Mouse (Mus musculus): ENCODE data around the gene Nrcam.

The Nrcam gene

GRCm38 (mm10) chr12:44438884-44439283 lies 110.2 kb downstream of the Nrcam start:
- no peak for DNase-seq

- no peak for DNase-seq
These were observed 111.5 kb downstream of the Nrcam start for GRCm38 (mm10) chr12:44440230-44440629.

DNA sequence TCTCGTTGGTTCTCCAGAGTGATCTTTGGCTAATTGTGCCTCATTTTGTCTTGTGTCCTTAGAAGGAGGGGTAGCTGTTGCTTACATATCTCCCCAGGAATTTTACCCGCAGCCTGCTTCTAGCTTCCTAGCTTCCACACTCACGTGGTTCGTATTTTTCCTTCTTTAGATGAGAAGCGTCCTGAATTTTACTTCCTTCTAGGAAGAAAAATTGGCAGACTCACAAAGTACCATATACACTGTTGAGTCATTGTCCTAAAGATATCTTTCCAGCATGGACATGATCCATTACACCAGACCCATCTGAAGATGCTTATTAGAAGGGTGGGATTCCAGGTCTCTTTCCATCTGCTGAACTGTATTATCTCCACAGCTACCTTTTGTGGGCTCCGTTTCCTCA lies 122.2 kb downstream of the Nrcam start:
- DNase-seq, result no peak

- DNase-seq, result no peak
These were observed 123.1 kb downstream of the Nrcam start for GRCm38 (mm10) chr12:44451742-44452141.

GRCm38 (mm10) chr12:44453791-44454190 lies 125.1 kb downstream of the Nrcam start:
- no peak for DNase-seq

DNA sequence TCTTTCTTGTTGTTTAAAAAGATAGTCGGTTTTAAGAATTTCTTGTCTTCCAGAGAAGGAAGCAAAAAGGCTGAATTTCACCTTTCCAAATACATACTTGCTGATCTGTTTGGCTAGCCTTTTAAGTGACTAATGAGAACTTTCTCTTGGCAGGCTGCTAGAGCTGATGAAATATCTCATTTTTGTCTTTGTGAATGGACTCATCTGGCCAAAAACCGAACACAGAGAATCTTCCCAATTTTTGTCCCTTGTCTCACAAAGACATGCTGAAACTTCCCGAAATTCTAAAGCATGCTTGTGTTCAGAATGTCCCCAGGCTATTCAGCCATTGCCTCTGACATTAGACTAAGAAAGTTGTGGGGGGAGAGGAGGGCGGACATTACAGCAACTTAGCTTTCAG lies 129.3 kb downstream of the Nrcam start:
- no peak for DNase-seq

- DNase-seq, result no peak
These were observed 133.8 kb downstream of the Nrcam start for GRCm38 (mm10) chr12:44462436-44462835.

DNA sequence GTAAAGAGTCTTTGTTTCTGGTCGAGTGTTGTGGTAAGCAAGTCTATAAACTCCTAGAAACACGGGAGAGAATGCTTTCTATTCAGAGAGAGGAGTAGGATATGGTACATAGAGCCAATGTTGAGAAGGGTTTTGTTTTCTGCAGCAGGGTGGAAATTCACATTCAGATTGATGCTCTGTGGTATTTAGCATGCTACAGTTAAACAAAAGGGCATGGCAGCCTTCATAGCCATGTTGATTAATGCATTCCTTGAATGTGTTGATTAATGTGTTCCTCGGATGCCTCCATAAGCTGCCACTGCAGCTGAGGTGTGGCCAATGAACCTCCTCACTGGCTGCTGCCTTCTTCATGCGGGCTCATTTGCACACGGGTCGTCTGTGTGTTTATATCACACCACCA lies 134.3 kb downstream of the Nrcam start:
- no peak for DNase-seq

DNA sequence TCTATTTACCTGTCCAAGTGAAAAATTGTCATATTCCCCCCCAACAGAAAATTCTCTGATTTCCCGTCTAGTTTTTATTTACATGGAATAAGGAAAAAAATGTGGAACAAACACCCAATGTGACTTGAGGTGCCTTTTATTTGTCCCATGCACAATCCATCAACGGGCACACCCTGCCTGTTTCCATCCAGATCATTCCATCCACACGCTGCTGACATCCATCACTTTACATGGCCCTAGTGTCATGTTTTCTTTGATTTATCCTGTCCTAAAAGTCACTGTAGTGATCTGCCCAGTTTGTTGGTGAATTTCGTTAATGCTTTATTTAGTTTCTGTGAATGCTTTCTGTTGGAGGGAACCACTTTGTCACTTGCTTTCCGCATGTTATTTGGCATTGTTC lies 142.4 kb downstream of the Nrcam start:
- no peak for DNase-seq

DNA sequence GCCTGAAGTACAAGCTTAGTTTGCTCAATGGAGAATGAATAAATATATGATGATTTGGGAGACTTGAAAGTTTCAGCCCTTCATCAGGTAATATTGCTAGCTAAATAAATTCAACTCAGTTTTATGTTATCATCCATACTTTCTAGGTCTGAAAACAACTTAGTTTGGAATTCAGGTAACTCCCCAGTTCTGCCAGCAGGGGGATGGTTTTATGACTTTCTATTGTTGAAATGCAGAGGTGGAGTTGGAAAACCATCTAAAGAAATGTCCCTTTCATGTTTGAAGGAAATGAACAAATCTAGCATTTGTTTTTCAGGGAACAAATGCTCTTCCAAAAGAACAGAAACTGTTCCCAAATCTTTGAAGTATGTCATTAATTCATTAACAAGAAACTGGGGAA lies 146.7 kb downstream of the Nrcam start:
- no peak for DNase-seq

- no peak for DNase-seq
These were observed 150.8 kb downstream of the Nrcam start for GRCm38 (mm10) chr12:44479260-44480030.

- no peak for DNase-seq
These were observed 151.3 kb downstream of the Nrcam start for GRCm38 (mm10) chr12:44480031-44480419.

DNA sequence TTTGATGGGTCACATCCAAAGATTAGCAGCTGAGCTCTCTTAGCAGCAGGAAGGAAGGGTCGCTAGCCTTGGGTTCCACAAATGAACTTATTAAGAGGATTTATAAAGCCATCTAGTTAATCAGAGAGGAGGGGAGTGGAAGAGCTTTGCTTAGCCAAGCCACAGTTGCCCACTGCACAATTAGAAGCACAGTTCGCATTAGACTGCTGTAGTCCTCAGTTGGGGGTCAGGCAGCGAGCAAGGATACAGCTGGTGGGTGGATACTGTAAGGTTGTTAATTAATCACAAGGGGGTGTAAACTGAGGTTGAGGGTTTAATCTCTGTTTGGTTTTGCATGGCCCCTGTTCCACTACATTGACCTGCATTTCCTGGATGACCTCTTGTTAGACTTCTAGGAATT lies 152.7 kb downstream of the Nrcam start:
- DNase-seq, result no peak

- no peak for DNase-seq
These were observed 164.2 kb downstream of the Nrcam start for GRCm38 (mm10) chr12:44492759-44493479.

- no peak for DNase-seq
These were observed 169.1 kb downstream of the Nrcam start for GRCm38 (mm10) chr12:44497762-44498161.

- DNase-seq, result no peak
These were observed 170.2 kb downstream of the Nrcam start for GRCm38 (mm10) chr12:44498872-44499271.

- no peak for DNase-seq
These were observed 173.3 kb downstream of the Nrcam start for GRCm38 (mm10) chr12:44501807-44502487.

- no peak for DNase-seq
These were observed 175.1 kb downstream of the Nrcam start for GRCm38 (mm10) chr12:44503737-44504136.

GRCm38 (mm10) chr12:44508635-44509034 lies 179.9 kb downstream of the Nrcam start:
- no peak for DNase-seq

DNA sequence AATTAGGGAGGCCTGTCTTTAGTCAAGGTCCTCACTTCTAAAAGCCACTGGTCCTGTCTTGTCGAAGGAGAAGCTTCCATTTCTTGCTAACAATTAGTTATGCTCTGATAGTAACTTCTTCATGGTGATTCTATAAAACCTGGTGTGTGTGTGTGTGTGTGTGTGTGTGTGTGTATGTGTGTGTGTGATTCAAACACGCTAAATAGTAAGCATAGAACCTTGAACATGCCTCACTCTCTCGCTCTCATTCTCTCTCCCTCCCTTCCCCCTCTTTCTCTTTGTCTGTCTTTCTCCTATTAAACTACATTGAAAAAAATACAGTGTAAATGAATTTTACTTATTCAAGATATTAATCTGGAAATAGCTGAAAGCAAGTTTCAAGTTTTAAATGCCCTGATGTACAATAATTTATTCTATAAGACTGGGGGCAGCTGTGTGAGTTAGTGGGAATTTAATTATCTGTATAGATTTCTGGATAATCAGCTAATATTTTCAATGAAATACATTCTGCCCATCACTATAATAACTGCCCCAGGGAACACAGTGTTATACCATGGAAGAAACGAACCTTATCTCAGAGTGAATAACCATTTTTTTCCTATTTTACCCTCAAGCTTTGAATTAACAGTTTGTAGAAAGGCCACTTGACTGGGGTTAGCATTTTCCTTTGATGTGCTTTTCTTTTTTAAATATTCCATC lies 180.9 kb downstream of the Nrcam start:
- no peak for DNase-seq

GRCm38 (mm10) chr12:44515066-44515465 lies 186.4 kb downstream of the Nrcam start:
- DNase-seq, result no peak

DNA sequence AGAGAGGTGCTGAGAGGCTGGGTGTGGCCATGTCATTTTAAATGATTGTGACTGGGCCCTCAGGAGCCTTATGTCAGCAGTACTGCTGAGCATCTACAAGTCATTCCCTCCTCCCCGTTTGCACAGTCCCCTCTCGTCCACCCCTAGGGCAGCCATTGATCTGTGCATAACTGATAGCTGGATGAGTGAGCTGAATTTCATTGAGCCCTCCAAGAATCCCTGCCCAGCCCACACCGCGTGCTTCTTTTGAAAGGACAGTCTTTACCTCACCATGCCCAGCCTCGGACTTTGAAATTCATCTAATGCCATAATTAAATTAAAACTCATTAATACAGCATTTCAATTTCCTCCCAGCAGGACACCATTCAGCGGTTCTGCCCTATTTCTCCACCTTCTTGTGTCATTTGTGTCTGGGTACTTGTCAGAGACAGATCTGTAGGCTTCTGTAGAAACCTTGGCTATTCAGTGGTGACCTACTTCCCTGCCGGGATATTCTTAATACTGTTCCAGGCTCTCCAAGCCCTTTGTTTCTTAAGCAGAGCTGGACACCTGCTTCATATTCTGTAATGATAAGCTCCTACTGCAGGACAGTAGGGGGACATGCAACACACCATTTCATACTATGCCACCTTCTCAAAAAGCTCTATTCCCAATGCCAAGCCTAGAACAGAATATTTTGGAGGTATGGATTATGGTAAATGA lies 190.9 kb downstream of the Nrcam start:
- no peak for DNase-seq

DNA sequence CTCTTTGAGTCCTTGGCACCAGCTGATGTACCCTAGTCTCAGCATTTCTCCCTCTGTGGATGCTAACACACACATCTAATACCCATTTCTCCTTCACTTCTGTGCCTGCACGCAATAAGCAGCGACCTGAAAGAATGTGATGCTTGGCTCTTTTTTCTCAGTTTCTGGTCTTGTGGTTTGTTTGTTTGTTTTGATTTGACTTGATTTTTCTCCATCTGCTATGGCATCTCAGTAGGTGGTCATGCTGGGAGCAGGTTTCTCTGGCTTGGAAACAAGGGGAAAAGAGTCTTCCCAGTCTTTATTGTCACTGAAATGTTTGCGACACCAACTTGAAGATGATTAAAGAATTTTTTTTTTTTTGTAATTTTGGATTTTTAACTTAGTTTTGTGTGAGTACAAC lies 192.8 kb downstream of the Nrcam start:
- no peak for DNase-seq

All from thymus, postnatal 25 days (tissue).